In genomic region chr5:67845190-67845691, GRCm38 (mm10) we compare ENCODE assay signal across 8 mouse cellular contexts. TPM values are rescaled to one million over a fixed set of nuclear protein-coding genes. Genes with fewer than 3 reads are reported as not detected.
DNase-seq lines count a peak whose midpoint lies in the region; ATAC-seq and TF ChIP-seq lines count a peak whose summit lies in the region.

No protein-coding gene starts in this region.

- no peaks in the 10 kb centered on the region for H3K9me3 ChIP-seq in forebrain, embryonic 15.5 days

- H3K4me1 ChIP-seq in cerebellum, adult 2 months (ENCODE audit: control insufficient read depth, insufficient read depth, low read length): peaks cover 12% of the 10 kb centered on the region; the same call in 1 of the 2 replicates
- H3K4me1 ChIP-seq in bone marrow macrophage, adult 2 months (ENCODE audit: control insufficient read depth, insufficient read depth, low read length): peaks cover 20% of the 10 kb centered on the region
- H3K4me1 ChIP-seq in forebrain, embryonic 15.5 days: peaks cover 56% of the 10 kb centered on the region

- no peak for TF ChIP-seq CTCF in cerebellum, adult 2 months (IDR thresholded peaks at IDR 0.05; ENCODE audit: borderline replicate concordance, insufficient read depth, low read depth, low read length)
- TF ChIP-seq CTCF in bone marrow macrophage, adult 2 months (IDR thresholded peaks at IDR 0.05; ENCODE audit: low read depth, low read length): no peak

- no peak for TF ChIP-seq POLR2A in cerebellum, adult 2 months (IDR thresholded peaks at IDR 0.05; ENCODE audit: borderline replicate concordance, insufficient read depth, low read length)
- no peak for TF ChIP-seq POLR2A in bone marrow macrophage, adult 2 months (IDR thresholded peaks at IDR 0.05; ENCODE audit: borderline replicate concordance, low read depth, low read length)

- WGBS in cerebellum, adult 2 months: 5% methylated on average over 8 of the region's 8 CpGs
- WGBS in forebrain, embryonic 15.5 days: 22% methylated on average over 8 of the region's 8 CpGs

- peak overlapping the region; percentile 54 for H3K4me3 ChIP-seq in cerebellum, adult 2 months (replicated peaks; ENCODE audit: insufficient read depth, low read depth, low read length)
- peak overlapping the region; percentile 34 for H3K4me3 ChIP-seq in bone marrow macrophage, adult 2 months (ENCODE audit: insufficient read depth, low read length)
- H3K4me3 ChIP-seq in forebrain, embryonic 15.5 days: peak overlapping the region; percentile 99

- no peaks in the 10 kb centered on the region for H3K36me3 ChIP-seq in forebrain, embryonic 15.5 days

- peak; percentile 40 to 41 for DNase-seq in cerebellum, adult 2 months
- no peak for DNase-seq in cerebellum, adult 11 months
- peak; percentile 24 to 38 for DNase-seq in kidney, postnatal 36 days
- peak; percentile 33 for DNase-seq in yolk sac, embryonic 10.5 days (ENCODE audit: low spot score)
- DNase-seq in adrenal gland, adult 18-20 months (ENCODE audit: low spot score in 2 of 2): no peak

- no peak overlapping the region for H3K27ac ChIP-seq in cerebellum, adult 2 months (ENCODE audit: insufficient read depth, low read length)
- no peak overlapping the region for H3K27ac ChIP-seq in bone marrow macrophage, adult 2 months (ENCODE audit: insufficient read depth, low read depth, low read length)
- no peak overlapping the region; the same call in 1 of the 2 replicates for H3K27ac ChIP-seq in forebrain, embryonic 15.5 days (replicated peaks)

- peak overlapping the region; percentile 78 for H3K4me2 ChIP-seq in forebrain, embryonic 15.5 days (replicated peaks)

- 0 out of 2 replicates have a peak overlapping the region, but pooled peaks have one; percentile 22 for H3K9ac ChIP-seq in forebrain, embryonic 15.5 days (replicated peaks)

- no peak for ATAC-seq in forebrain, embryonic 15.5 days (replicated peaks)
- peak; percentile 36 for ATAC-seq in megakaryocyte progenitor cell, adult 5-6 weeks (replicated peaks; ENCODE audit: poor library complexity)

- H3K27me3 ChIP-seq in cerebellum, adult 2 months (ENCODE audit: control insufficient read depth, insufficient read depth, low read length): no peaks in the 10 kb centered on the region
- H3K27me3 ChIP-seq in forebrain, embryonic 15.5 days: no peaks in the 10 kb centered on the region

RNA-seq across cellular contexts. Expression of gene Atp8a1, which starts 2.0 kb away (rescaled TPM):
- polyA plus RNA-seq in cerebellum, adult 2 months (2012; rRNA removed): 56.1 and 60.9 TPM in 2 replicates
- polyA plus RNA-seq in bone marrow macrophage, adult 2 months (2012; ENCODE audit: insufficient read depth, insufficient read length, missing spikeins): 51.0 and 52.6 TPM in 2 replicates
- 30.1 and 35.8 TPM in 2 replicates for polyA plus RNA-seq in forebrain, embryonic 15.5 days (2015; fragmentation: Nextera tagmentation; extraction: Ambion mirVana)
- 47.8 and 66.9 TPM in 2 replicates for total RNA-seq in megakaryocyte progenitor cell, adult 5-6 weeks (2015)
- total RNA-seq in megakaryocyte progenitor cell, adult 5-6 weeks (2017): 32.0 and 37.8 TPM in 2 replicates
- total RNA-seq in adrenal gland, adult 18-20 months (2021): 10 to 100 TPM; 16.6 to 36.1 TPM

Comparison
In these comparisons a context has a peak if more than half of its experiments do, and no peak if none do; other contexts are left out.
1. DNase-seq: peak in cerebellum, adult 2 months (2 of 2), kidney, postnatal 36 days (2 of 2) and yolk sac, embryonic 10.5 days (single experiment); none in cerebellum, adult 11 months (single experiment) and adrenal gland, adult 18-20 months (0 of 2).
2. H3K4me3 ChIP-seq: peak in every context shown above with its lines; median percentile 99 in forebrain, embryonic 15.5 days; 54 in cerebellum, adult 2 months; 34 in bone marrow macrophage, adult 2 months.